Mouse (Mus musculus): ENCODE results near the gene Zfp646.
"Not testable (repeated sequence)": the region's sequence is repeated elsewhere in the genome, so short reads cannot be mapped to it uniquely, and the experiment has no call there.

Gene Zfp646

GRCm38 (mm10) chr7:127885951-127886350, 9.9 kb downstream of the Zfp646 start:
- DNase-seq = peak; percentile 61

DNA sequence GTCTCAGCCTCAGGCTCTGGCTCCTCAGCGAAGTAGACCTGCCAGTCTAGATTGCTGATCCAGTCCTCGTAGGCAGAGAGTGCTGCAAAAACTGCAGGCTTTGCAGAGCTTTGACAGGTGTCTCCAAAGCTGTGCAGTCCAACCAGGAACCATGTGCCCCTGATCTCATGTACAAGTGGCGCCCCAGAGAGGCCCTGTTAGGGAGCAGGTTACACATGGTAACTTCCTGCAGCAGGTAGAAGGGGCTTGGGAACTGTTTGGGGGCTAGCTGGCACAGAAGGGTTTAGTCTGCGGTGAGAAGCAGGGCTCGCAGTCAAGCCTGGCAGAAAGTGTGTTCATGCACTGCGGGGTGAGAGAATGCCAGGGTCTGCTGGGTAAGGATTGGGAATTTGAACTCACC, 10.5 kb downstream of the Zfp646 start:
- no peak for DNase-seq

GRCm38 (mm10) chr7:127887191-127887590, 11.2 kb downstream of the Zfp646 start:
- no peak for DNase-seq

DNA sequence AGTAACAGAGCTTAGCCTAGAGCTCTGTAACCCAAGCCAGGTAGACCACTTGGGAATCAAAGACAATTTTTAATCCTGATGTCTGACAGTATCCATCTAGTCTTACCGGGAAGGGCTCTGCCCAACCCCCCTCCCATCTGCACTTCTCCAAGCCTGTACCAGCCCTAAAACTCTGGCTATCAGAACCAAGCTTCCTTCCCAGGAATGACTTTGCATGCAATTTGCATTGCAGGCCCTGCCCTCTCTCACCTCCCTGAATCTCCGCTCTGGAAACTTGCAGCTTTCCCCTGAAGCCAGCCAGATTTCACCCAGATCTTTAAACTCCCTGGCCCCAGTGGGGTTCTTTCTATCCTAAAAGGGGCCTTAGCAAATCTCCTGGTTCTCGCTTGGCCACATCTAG, 11.8 kb downstream of the Zfp646 start:
- no peak for DNase-seq

- no peak for DNase-seq
Observed at GRCm38 (mm10) chr7:127888821-127889220, 12.8 kb downstream of the Zfp646 start.

- peak; percentile 81 for DNase-seq
Observed at GRCm38 (mm10) chr7:127890798-127891197, 14.8 kb downstream of the Zfp646 start, which contains the start of gene Prss53. Gene Prss53, minus strand, starts transcription at chr7:127890970.

GRCm38 (mm10) chr7:127894480-127894879, 18.5 kb downstream of the Zfp646 start:
- DNase-seq = no peak

DNA sequence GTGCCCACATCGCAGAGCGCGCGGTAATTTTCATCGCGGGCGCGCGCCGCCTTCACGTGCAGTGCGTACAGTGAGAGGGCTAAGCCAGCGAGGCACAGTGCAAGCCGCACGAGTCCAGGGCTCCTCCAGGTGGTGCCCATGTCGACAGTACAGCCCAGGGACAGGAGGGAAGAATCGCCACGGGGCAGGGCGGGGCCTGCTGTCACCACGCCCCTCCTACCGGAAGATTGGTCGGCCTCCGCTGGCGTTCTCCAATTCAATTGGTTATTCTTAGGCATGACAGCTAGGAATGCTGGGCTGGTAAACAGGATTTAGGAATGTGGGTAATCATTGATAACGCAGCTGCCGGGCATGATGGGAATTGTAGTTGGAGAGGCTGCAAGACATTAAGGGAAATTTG, 19.4 kb downstream of the Zfp646 start, which contains the start of the genes Gm21974 and Vkorc1:
Gene Gm21974, minus strand, starts transcription at position 13 of the 400 bp plus-strand sequence.
Gene Vkorc1, minus strand, starts transcription at position 176 of the 400 bp plus-strand sequence.
- peak; percentile 98 for DNase-seq

- not testable (repeated sequence) for DNase-seq
Observed at GRCm38 (mm10) chr7:127895891-127896290, 19.9 kb downstream of the Zfp646 start.

- peak; percentile 50 for DNase-seq
Observed at GRCm38 (mm10) chr7:127896384-127896783, 20.4 kb downstream of the Zfp646 start.

DNA sequence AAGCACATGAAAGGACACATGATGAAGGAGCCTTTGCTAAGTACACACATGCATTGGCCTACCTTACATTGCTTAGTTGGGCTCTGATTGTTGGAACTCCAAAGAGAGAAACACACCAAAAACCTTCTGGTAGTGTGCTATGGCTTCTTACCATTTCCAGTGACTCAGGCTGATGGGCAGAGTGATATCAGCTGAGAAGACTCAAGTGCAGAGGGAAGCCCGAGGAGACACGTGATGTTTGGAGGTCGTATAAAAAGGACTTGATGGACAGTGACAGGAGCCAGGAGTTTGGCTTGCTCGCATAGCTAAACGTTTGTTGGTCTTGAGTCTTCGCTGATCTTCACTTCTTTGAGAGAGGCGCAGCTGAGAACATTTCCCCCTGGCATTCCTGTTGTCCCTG, 21.5 kb downstream of the Zfp646 start:
- no peak for DNase-seq

DNA sequence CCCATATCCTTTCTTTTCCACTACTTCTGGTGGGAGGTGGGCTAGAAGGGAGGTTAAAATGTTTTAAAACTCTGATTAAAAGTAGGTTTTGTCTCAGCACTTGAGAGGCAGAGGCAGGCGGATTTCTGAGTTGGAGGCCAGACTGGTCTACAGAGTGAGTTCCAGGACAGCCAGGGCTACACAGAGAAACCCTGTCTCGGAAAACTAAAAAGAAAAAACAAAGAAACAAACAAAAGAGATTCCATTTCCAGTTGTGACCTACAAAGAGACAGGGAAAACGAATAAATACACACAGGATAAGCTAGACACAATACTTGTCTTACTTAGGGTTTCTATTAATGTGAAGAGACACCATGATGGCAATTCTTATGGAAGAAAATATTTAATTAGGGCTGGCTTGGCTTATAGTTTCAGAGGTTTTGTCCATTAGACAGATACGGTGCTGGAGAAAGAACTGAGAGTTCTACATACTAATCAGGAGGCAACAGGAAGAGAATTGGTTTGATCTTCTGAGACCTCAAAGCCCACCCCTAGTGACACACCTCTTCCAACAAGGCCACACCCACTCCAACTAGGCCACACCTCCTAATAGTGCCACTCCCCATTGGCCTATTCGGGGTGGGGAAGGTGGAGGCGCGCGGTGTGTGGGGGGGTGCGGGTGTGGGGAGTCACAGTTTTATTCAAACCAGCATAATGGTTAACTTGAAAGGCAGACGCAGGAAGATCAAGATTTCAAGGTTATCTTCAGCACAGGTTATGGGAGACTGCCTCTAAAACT, 22.3 kb downstream of the Zfp646 start:
- peak; percentile 38 for DNase-seq

DNA sequence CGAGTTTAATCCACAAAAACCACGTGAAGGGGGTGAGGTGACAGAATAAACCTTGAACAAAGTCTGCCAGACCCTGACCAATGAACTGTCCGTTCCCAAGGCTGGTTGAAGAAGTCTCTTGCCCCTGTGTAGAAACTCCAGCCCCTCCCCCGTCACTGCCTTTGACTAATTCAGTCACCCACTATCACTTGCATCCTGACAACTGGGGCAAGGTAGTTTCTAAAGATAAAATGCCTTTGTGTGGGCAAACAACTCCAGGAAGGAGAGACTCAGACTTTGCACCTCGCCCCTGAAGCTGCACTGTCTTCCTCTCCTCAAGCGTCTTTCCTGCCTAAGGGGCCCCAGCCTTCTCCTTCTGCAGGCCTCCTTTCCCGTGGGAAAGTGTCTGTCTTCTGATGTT, 24.0 kb downstream of the Zfp646 start:
- no peak for DNase-seq

DNA sequence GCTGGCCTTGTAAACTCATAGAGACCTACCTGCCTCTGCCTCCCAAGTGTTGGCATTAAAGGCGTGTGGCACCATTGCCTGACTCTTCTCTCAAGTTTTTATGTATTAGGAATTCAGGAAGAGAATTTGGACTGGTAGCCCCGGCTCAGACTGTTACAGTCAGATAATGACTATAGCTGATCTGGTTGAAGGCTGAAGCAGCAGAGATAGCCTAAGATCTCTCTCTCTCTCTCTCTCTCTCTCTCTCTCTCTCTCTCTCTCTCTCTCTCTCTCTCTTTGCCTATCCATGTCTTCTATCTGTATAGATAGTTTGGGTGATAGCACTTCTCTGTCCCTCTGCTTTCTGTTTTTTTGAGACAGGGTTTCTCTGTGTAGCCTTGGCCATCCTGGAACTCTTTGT, 25.8 kb downstream of the Zfp646 start:
- no peak for DNase-seq

- peak; percentile 87 for DNase-seq
Observed at GRCm38 (mm10) chr7:127903971-127904796, 28.2 kb downstream of the Zfp646 start, which contains the start of gene Bckdk. Gene Bckdk, plus strand, starts transcription at chr7:127904082.

DNA sequence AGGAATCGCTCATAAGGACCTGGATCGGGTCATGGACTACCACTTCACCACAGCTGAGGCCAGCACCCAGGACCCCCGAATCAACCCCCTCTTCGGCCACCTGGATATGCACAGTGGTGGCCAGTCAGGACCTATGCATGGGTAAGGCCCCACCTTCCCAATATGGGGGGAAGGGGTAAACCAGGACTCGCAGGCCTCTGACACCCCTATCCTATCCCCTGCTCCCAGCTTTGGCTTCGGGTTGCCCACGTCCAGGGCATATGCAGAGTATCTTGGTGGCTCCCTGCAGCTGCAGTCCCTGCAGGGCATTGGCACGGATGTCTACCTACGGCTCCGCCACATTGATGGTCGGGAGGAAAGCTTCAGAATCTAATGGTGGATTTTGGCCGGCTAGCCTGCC, 31.9 kb downstream of the Zfp646 start:
- DNase-seq = no peak

DNA sequence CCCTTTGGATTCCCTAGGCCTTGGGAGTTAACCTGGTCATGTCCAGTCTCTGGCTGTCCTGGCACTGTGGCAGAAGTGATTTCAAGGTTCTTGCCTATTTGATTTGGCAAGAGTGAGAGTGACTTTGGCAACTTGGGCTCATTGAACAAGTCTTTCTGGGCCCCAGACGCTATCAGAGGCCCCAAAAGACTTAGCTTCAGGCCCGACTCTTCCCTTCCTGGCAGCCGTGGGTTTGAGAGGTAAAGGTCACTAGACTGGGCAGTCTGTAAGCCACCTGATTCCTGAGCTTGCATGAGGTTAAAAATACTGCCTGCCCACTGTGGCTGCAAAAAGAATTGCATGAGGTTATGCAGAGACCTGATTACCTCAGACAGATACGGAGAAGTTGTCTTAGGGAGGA, 32.6 kb downstream of the Zfp646 start:
- DNase-seq = no peak

- DNase-seq = peak; percentile 94
Observed at GRCm38 (mm10) chr7:127912190-127912871, 36.3 kb downstream of the Zfp646 start, which contains the start of gene Kat8. Gene Kat8, plus strand, starts transcription at chr7:127912516.

DNA sequence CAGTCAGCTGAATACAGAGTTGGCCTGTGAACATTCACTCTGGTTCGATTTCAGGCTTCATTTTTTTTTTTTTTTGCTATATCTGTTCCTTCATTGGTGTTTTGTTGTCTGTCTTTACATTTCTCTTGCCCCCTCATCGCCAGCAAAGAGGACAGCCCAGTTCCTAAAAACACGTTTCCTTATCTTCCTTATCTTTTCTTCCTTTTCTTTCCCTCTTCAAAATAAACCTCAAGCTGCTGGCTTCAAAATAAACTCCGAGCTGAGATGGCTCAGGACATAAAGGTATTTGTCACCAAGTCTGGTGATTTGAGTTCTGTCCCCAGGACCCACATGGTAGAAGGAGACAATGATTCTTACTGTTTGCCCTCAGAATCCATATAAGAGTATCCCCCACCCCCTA, 36.9 kb downstream of the Zfp646 start:
- DNase-seq = no peak

- DNase-seq = no peak
Observed at GRCm38 (mm10) chr7:127915293-127915692, 39.3 kb downstream of the Zfp646 start.

DNA sequence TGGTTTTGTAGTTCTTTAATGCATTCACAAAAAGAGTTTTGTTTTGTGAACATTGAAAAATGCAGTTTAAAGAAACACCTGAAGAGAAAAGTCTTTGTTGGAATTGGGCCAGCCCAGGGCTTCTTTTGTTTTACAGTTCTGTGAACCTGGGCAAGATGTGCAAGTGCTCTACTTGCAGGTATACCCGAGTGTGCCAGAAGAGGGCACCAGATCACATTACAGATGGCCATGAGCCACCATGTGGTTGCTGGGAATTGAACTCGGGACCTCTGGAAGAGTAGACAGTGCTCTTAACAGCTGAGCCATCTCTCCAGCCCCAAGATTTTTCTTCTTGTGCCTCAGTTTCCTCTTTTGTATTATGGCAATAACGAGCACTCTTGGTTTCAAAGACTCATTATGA, 42.2 kb downstream of the Zfp646 start:
- peak; percentile 73 for DNase-seq

- no peak for DNase-seq
Observed at GRCm38 (mm10) chr7:127919290-127919689, 43.3 kb downstream of the Zfp646 start.

GRCm38 (mm10) chr7:127921516-127921915, 45.5 kb downstream of the Zfp646 start:
- no peak for DNase-seq
